Mouse (Mus musculus) stomach, embryonic 16.5 days (tissue): ENCODE data around the gene Kif12. TPM values are rescaled to one million over a fixed set of nuclear protein-coding genes. Genes with fewer than 3 reads are reported as not detected.
A peak's percentile ranks its signal among the peaks of the same experiment; 100 is the strongest.

Source experiments
- ATAC-seq: fragments of 200-750 bp; cut with Nextera tagmentation; 2 replicates; pipeline ENCODE4 v1.8.0; 2017; ENCODE audit warnings: moderate number of reproducible peaks, moderate TSS enrichment; ENCODE audit not compliant: insufficient read depth, low FRiP score
- H3K27ac ChIP-seq: fragments of 300-500 bp; sonication (generic); 2 replicates; pipeline ENCODE4 v1.5.1; 2014; ENCODE audit warnings: low read length
- H3K27me3 ChIP-seq: fragments of 300-500 bp; sonication (generic); 2 replicates; pipeline ENCODE4 v1.6.1; 2014; ENCODE audit warnings: low read length, control low read depth, mixed read lengths; ENCODE audit not compliant: control insufficient read depth, insufficient read depth
- H3K36me3 ChIP-seq: fragments of 300-500 bp; sonication (generic); 2 replicates; pipeline ENCODE4 v1.6.1; 2014; ENCODE audit warnings: low read length; ENCODE audit not compliant: control insufficient read depth, insufficient read depth
- H3K4me1 ChIP-seq: fragments of 300-500 bp; sonication (generic); 2 replicates; pipeline ENCODE4 v1.6.1; 2014; ENCODE audit warnings: low read length, control low read depth, mixed read lengths; ENCODE audit not compliant: control insufficient read depth, insufficient read depth
- H3K4me2 ChIP-seq: fragments of 300-500 bp; sonication (generic); 2 replicates; pipeline ENCODE4 v1.6.1; 2014; ENCODE audit warnings: low read depth, low read length, mixed read lengths
- H3K4me3 ChIP-seq: fragments of 300-500 bp; sonication (generic); replicated peaks from 2 replicates; pipeline ENCODE4 v1.5.1; 2014; ENCODE audit warnings: mild to moderate bottlenecking, low read length
- H3K9ac ChIP-seq: fragments of 300-500 bp; sonication (generic); 2 replicates; pipeline ENCODE4 v1.6.1; 2014; ENCODE audit warnings: low read length
- H3K9me3 ChIP-seq: fragments of 300-500 bp; sonication (generic); replicated peaks from 2 replicates; pipeline ENCODE4 v1.6.1; 2016; ENCODE audit warnings: low read length, control low read depth; ENCODE audit not compliant: control insufficient read depth
- WGBS: fragments of 180-500 bp; shearing (Covaris S2); extraction: QIAGEN DNeasy Blood & Tissue Kit; methylation state at CpG from one replicate; pipeline ENCODE4 v1.1.7; 2014; 5-methylcytosine and 5-hydroxymethylcytosine counted together
- polyA plus RNA-seq: library from polyadenylated mRNA; unstranded; fragments of >200 nt; fragmentation: Nextera tagmentation; extraction: Ambion mirVana; gene quantifications from 2 replicates; pipeline ENCODE4 v1.2.1, GENCODE M21; 2015

Gene Kif12
- polyA plus RNA-seq, 1 experiment from 2014 or later, result 27.3 TPM

- Histone ChIP-seq H3K4me3 (no peak overlapping the region), H3K4me1 (no peaks in the 10 kb centered on the region), H3K27ac (no peak overlapping the region), H3K36me3 (no peaks in the 10 kb centered on the region), H3K27me3 (0 out of 2 replicates have a peak, but pooled peaks cover 6% of the 10 kb centered on the region), H3K9me3 (no peaks in the 10 kb centered on the region), H3K4me2 (peak overlapping the region; percentile 41; the same call in 1 of the 2 replicates), H3K9ac (no peak overlapping the region)
- no peak for ATAC-seq
- WGBS, result 88% methylated on average over 4 of the region's 4 CpGs
Observed at GRCm38 (mm10) chr4:63170061-63170460, 1.9 kb downstream of the Kif12 start.

- Histone ChIP-seq H3K9me3 (no peaks in the 10 kb centered on the region), H3K9ac (no peak overlapping the region), H3K4me1 (no peaks in the 10 kb centered on the region), H3K4me3 (no peak overlapping the region), H3K27ac (no peak overlapping the region), H3K36me3 (no peaks in the 10 kb centered on the region), H3K27me3 (0 out of 2 replicates have a peak, but pooled peaks cover under 1% of the 10 kb centered on the region), H3K4me2 (no peak overlapping the region)
- 81% methylated on average over 5 of the region's 5 CpGs for WGBS
- peak; percentile 5; the same call in 1 of the 2 replicates for ATAC-seq
Observed at GRCm38 (mm10) chr4:63166323-63166722, 5.6 kb downstream of the Kif12 start.

GRCm38 (mm10) chr4:63165636-63166035 lies 6.3 kb downstream of the Kif12 start:
- 79% methylated on average over 4 of the region's 4 CpGs for WGBS
- H3K27me3 ChIP-seq, result no peaks in the 10 kb centered on the region
- H3K4me1 ChIP-seq, result no peaks in the 10 kb centered on the region
- no peak for ATAC-seq
- H3K9me3 ChIP-seq, result no peaks in the 10 kb centered on the region
- no peak overlapping the region for H3K4me2 ChIP-seq
- H3K27ac ChIP-seq, result no peak overlapping the region
- H3K36me3 ChIP-seq, result no peaks in the 10 kb centered on the region
- H3K9ac ChIP-seq, result no peak overlapping the region
- H3K4me3 ChIP-seq, result no peak overlapping the region

- H3K9ac ChIP-seq, result peak overlapping the region; percentile 50; the same call in 1 of the 2 replicates
- H3K4me2 ChIP-seq, result no peak overlapping the region
- no peak overlapping the region for H3K4me3 ChIP-seq
- no peaks in the 10 kb centered on the region for H3K9me3 ChIP-seq
- no peaks in the 10 kb centered on the region for H3K27me3 ChIP-seq
- H3K4me1 ChIP-seq, result peaks cover 8% of the 10 kb centered on the region; the same call in 1 of the 2 replicates
- H3K27ac ChIP-seq, result peak overlapping the region; percentile 39
- WGBS, result 12% methylated on average over 5 of the region's 5 CpGs
- ATAC-seq, result peak; percentile 67
- H3K36me3 ChIP-seq, result no peaks in the 10 kb centered on the region
Observed at GRCm38 (mm10) chr4:63158961-63159592, 12.9 kb downstream of the Kif12 start.

GRCm38 (mm10) chr4:63158192-63158591 lies 13.7 kb downstream of the Kif12 start:
- 85% methylated on average over 7 of the region's 7 CpGs for WGBS
- no peak overlapping the region for H3K4me3 ChIP-seq
- H3K36me3 ChIP-seq, result no peaks in the 10 kb centered on the region
- no peak for ATAC-seq
- H3K9me3 ChIP-seq, result no peaks in the 10 kb centered on the region
- H3K27me3 ChIP-seq, result no peaks in the 10 kb centered on the region
- no peak overlapping the region for H3K4me2 ChIP-seq
- H3K9ac ChIP-seq, result no peak overlapping the region
- peaks cover 8% of the 10 kb centered on the region; the same call in 1 of the 2 replicates for H3K4me1 ChIP-seq
- H3K27ac ChIP-seq, result no peak overlapping the region

GRCm38 (mm10) chr4:63156726-63157634 lies 15.0 kb downstream of the Kif12 start:
- ATAC-seq, result peak; percentile 87
- H3K4me2 ChIP-seq, result no peak overlapping the region
- H3K9me3 ChIP-seq, result no peaks in the 10 kb centered on the region
- no peaks in the 10 kb centered on the region for H3K36me3 ChIP-seq
- 45% methylated on average over 8 of the region's 8 CpGs for WGBS
- no peaks in the 10 kb centered on the region for H3K27me3 ChIP-seq
- H3K9ac ChIP-seq, result 0 out of 2 replicates have a peak overlapping the region, but pooled peaks have one; percentile 19
- peak overlapping the region; percentile 58 for H3K27ac ChIP-seq
- no peak overlapping the region for H3K4me3 ChIP-seq
- H3K4me1 ChIP-seq, result peaks cover 8% of the 10 kb centered on the region; the same call in 1 of the 2 replicates

GRCm38 (mm10) chr4:63155596-63155995 lies 16.3 kb downstream of the Kif12 start:
- Histone ChIP-seq H3K4me3 (no peak overlapping the region), H3K4me1 (peaks cover 8% of the 10 kb centered on the region; the same call in 1 of the 2 replicates), H3K27me3 (no peaks in the 10 kb centered on the region), H3K9ac (no peak overlapping the region), H3K9me3 (no peaks in the 10 kb centered on the region), H3K4me2 (no peak overlapping the region), H3K27ac (no peak overlapping the region), H3K36me3 (no peaks in the 10 kb centered on the region)
- ATAC-seq, result no peak
- WGBS, result 46% methylated on average over 2 of the region's 2 CpGs

- Histone ChIP-seq H3K27ac (no peak within 1 kb of the TSS), H3K27me3 (no peaks in the 10 kb centered on the region), H3K4me3 (no peak within 1 kb of the TSS), H3K36me3 (no peaks in the 10 kb centered on the region), H3K9ac (no peak within 1 kb of the TSS), H3K9me3 (no peaks in the 10 kb centered on the region), H3K4me1 (peaks cover 8% of the 10 kb centered on the region; the same call in 1 of the 2 replicates), H3K4me2 (no peak within 1 kb of the TSS)
- no peak for ATAC-seq
- WGBS, result 66% methylated on average over 5 of the region's 5 CpGs
Observed at GRCm38 (mm10) chr4:63154699-63155098, 17.2 kb downstream of the Kif12 start, which contains the start of gene Ambp. Gene Ambp, minus strand, starts transcription at chr4:63154799.

GRCm38 (mm10) chr4:63154028-63154427 lies 17.9 kb downstream of the Kif12 start:
- ATAC-seq, result no peak
- 41% methylated on average over 4 of the region's 4 CpGs for WGBS

More at GRCm38 (mm10) chr4:63154028-63154427, 17.9 kb downstream of the Kif12 start:
- Histone ChIP-seq H3K9me3 (no peaks in the 10 kb centered on the region), H3K27me3 (no peaks in the 10 kb centered on the region), H3K4me1 (peaks cover 4% of the 10 kb centered on the region; the same call in 1 of the 2 replicates), H3K4me3 (no peak overlapping the region), H3K27ac (no peak overlapping the region), H3K9ac (no peak overlapping the region), H3K36me3 (no peaks in the 10 kb centered on the region), H3K4me2 (no peak overlapping the region)
